Mouse (Mus musculus): ENCODE results near the gene Ankfn1.

Gene Ankfn1

DNA sequence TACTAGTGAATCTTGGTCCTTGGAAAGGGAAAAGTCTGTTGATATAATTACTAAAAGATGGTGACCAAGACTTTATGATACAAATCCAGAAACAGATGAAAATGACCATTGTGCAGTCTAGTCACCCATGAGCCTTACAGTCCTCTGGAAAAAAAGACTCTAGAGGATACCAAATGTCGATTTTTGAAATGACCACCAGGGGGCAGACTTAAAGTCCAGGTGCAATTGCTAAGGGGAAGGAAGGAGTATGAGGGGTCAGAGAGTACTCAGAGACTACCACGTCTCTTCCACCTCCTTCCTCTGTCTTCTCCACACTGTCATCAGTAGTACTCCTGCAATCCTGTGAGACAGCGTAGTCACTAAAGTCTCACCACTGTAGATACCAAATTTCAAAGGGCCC lies 353.1 kb downstream of the Ankfn1 start:
- ChIA-PET CTCF (interaction anchor here in 2 of 4 experiments (1.3 to 1.7 kb wide), 2 partner anchors 296 kb away, joined by 3 to 6 read pairs; no protein-coding TSS in a partner anchor), POLR2A (no interaction called here)

DNA sequence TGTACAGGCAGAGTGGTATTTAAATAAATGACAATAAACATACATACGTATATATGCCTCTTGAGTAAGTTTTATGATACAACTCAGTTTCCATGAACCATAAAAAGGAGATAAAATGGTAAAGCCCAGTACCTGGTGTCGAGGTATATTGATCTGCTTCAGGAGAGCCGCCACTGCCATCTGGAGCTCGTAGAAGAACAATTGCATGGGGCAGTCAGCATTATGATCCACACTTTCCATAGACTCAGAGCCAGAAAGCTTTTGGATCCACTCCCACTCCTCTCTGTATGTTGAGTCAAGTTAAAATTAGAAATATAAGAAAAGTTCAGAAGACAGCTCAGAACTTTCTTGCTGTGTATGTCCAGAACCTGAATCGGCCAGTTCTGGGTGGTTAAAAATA lies 354.8 kb downstream of the Ankfn1 start:
- POLR2A ChIA-PET = no interaction called here
- CTCF ChIA-PET = interaction anchor here in 1 of 4 experiments (0.6 kb wide), 1 partner anchor 1364 kb away, joined by 3 read pairs; no protein-coding TSS in a partner anchor

DNA sequence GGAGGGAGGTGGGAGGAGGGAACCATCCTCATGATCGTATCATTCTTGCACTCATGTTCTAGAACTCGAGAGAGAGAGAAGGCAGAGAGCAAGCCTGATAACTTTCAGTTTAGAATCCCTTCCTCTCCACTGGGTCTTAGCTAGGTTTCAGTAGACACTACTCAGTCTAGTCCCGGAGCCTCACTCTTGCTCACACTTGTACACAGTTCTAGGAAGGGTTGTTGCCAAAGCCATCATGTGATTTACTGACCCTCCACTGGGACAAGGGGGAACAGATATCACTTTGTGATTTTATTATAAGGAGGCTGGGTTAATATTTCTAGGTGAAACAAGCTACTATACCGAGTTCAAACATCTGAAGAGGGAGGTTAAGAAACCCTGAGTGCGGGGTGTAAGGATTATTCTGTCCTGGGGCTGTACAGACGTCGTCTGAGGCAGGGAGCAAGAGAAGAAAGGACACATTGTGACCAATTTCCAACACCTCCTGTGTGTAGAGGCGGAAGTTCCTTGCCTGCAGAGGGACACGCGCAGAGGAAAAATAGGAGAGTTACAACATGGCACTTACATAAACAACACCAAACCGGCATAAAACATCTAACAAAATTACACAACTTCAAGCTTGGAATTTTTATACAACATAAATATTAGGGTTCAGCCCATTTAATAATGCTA lies 356.6 kb downstream of the Ankfn1 start:
- ChIA-PET CTCF (no interaction called here), POLR2A (no interaction called here)

DNA sequence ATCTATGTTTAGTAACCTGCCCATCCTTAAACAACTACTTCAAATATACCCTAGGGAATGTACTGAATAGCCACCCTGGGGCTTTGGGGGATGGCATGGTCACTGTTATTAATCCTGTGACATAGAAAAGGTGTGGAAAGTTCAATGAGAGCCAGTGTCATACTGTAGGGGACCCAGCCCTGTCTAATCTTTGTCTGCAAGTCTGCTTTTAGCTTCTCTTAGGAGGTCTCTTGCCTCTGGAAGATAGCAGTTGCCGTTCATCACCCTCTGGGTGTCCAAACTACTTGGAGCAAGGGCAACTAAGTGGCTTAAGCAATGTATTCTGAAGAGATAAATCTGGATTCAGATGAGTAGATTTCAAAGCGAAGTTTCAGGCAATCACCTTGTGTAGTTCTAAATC lies 357.6 kb downstream of the Ankfn1 start:
- ChIA-PET CTCF (no interaction called here), POLR2A (no interaction called here)

DNA sequence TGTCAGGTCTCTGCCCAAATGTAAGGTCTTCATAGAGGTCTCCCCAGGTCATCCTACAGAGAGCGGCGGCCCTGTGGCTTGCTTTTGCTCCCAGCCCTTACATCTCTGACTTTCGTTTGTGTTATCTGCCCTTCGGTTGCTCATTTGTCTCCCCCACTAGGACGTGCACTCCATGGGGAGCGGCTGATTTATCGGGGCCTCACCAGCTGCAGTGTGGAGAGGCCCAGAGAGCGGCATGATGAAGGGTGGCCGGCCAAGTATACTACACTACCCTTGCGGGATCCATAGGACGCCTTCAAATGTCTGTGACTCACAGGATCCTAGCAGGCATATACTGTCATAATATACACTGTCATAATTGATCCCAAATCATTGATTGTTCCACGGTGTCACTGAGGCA lies 358.8 kb downstream of the Ankfn1 start:
- CTCF ChIA-PET = interaction anchor here in 1 of 4 experiments (0.5 to 0.6 kb wide), 2 partner anchors 115 to 887 kb away, joined by 3 to 4 read pairs; no protein-coding TSS in a partner anchor
- POLR2A ChIA-PET = no interaction called here

DNA sequence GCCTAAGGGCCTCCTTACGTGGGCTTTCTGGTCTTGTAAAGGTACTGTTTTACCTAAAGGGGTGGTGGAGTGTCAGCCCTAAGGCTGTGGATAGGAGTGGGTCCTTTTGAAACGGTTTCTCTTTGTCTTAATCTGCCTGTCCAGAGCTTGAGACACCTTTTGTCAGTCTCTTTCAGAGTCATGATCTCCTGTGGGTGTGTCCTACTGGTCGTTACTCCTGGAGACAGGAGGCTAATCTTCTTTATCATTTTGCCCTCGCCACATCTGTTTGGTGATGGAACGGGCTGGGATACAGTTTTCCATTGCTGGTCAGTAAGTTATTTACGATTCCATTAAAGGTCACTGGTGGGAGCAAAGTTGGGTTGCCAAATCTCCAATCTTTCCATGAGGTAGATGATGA lies 360.7 kb downstream of the Ankfn1 start:
- CTCF ChIA-PET = interaction anchor here in 1 of 4 experiments (0.6 kb wide), 1 partner anchor 348 kb away, joined by 4 read pairs; no protein-coding TSS in a partner anchor
- POLR2A ChIA-PET = interaction anchor here in 1 of 4 experiments (0.5 kb wide), 1 partner anchor 307 kb away, joined by 3 read pairs; no protein-coding TSS in a partner anchor

DNA sequence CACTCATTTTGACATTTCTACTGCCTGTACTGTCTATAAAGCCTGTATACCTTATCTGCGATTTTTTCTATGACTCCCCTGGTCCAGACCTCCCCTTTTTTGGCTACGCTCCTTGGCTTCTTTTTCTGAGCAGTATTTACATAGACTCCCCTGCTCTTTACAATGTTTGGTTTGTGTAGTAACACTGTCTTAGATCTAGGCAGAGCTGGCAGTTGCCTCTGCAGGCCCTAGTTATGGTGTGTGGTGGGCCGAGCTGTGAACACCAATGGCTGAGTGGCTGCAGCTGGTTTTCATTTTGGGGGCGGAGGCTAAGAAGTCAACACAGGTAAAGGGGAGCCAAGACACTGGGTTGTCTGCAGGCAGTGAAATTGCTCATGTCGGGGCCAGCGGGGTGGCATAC lies 368.7 kb downstream of the Ankfn1 start:
- CTCF ChIA-PET = no interaction called here
- POLR2A ChIA-PET = no interaction called here

DNA sequence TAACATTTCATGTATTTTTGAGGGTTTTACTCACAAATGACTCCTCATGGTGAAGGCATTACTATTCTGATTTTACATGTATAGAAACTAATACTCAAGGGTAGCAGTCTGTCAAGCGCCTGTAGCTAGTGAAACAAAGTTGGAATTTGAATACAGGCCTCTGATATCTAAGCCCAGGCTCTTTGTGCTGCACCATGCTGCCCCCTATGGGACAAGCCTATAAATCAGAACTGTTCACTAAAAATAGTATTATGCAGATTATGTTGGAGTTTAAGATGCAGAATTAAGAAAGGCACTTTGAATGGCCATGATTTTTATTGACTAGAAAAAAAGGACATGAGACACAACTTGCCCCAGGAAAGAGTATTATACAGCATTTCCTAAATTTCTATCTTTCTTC lies 373.0 kb downstream of the Ankfn1 start:
- ChIA-PET POLR2A (no interaction called here), CTCF (no interaction called here)

DNA sequence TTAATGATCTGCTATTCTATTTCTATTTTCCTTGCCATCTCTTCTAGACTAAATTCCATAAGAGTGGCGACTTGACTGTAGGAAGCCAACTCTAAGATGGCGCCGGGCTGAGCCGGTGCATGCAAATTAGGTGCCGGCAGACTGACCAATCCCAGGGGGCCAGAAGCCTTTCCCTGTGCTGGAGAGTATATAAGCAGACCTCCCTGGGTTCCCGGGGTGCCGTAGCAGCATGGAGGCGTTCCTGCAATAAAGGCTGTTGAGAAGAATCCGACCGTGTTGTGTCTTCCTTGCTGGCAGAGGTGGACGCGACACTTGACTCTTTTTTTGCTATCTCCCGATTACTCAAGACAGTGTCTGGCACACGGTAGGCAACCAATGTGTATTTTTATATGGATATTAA lies 374.0 kb downstream of the Ankfn1 start:
- ChIA-PET POLR2A (no interaction called here), CTCF (no interaction called here)

DNA sequence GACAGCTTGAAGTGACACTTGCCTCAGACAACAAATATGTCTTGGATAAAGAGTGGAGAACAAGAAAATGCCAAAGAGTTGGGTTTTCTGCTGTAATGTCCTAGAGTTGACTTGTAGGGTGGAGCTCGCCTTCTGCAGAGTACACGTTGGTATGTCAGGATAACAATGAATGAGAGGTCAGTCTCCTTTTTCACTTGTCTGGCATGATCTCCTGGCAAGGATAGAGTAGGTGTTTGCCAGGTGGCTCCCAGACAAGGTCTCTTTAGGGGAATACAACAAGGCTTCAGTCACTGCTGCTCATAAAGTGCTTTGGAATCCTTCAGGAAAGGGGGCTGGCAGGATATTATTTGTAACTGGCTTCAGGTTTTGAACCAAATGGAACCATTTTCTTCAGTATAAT lies 388.6 kb downstream of the Ankfn1 start:
- POLR2A ChIA-PET = no interaction called here
- CTCF ChIA-PET = interaction anchor here in 1 of 4 experiments (0.6 kb wide), 1 partner anchor 231 kb away, joined by 3 read pairs; no protein-coding TSS in a partner anchor

DNA sequence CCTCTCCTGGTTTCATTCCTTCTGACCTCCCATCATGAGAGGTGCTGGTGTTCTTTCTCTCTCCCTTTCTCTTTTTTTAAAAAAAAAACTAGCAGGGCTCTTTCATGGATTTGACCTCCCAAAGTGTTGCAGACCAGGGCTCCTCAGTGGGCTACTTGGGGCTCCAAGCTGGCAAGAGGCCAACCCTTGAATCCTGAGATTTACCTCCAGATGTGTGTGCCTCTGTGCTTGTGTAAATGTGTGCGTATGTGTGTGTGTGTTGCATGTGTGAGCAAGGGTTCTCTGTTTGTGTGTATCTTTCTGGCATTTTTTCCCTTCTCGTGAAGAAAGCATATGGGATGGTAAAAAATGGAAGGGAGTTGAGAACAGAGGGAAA lies 394.8 kb downstream of the Ankfn1 start:
- ChIA-PET POLR2A (interaction anchor here in 1 of 4 experiments (0.7 kb wide), 1 partner anchor 289 kb away, joined by 6 read pairs; no protein-coding TSS in a partner anchor), CTCF (interaction anchor here in 1 of 4 experiments (0.6 kb wide), 1 partner anchor 284 kb away, joined by 5 read pairs; no protein-coding TSS in a partner anchor)

DNA sequence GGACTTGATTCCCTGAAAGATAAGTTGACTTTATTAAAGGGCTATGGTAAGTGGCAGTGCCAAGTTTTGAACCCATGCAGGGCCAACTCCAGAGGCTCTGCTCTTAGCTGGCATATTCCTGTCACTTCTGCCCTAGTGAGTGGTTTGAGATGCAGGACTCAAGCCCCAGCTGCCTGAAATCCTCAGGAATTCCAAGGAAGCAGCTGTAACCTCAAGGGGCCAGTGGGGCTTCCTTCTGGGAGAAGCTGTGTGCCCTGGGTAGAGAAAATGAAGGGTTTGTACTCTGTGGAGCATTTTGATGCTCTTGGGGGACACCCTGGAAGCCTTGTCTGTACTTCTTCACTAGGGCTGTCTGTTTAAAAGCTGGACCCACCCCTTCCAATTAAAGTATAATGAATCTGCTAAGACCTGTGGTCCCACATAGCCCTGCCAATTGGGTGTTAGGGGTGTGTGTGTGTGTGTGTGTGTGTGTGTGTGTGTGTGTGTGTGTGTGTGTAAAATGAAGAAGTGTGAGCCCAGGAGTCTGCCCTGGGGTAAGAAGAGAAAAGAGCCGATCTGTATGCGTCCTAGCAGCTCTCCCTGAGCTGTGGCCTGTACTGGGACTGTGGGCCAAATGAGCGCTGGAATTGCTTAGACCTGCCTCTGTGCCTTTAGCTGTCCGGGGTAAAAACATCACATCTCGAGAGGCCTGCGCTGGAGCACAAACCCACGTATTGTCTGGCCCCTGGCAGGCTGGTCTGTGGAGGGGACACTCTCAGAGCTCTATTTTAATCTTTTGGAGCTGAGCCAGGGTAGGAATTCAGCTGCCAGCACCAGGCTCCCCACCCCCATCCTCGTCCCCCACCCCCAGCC lies 395.4 kb downstream of the Ankfn1 start:
- POLR2A ChIA-PET = interaction anchor here in 2 of 4 experiments (0.7 kb wide), 2 partner anchors 16 to 290 kb away, joined by 3 to 6 read pairs; no protein-coding TSS in a partner anchor
- CTCF ChIA-PET = interaction anchor here in 1 of 4 experiments (0.6 kb wide), 1 partner anchor 284 kb away, joined by 5 read pairs; no protein-coding TSS in a partner anchor

DNA sequence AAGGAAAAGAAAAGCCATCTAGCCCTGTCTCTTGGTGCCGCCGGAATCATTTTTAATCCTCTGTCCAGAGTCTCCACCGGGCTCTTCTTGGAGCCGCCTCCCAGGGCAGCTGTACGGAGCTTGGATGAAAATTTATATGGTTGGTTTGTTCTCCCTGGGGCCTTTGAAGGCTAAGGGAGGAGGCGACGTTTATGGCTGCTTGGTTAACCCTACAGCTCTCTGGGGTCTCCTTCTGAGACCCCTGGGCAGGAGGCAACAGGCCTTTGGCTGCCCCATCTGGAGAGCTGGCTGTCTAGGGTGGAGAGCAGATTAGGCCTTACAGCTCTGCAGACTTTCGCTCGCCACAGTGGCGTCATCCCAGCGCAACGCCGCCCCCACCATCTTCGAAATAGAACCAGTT lies 406.5 kb downstream of the Ankfn1 start:
- CTCF ChIA-PET = no interaction called here
- POLR2A ChIA-PET = interaction anchor here in 1 of 4 experiments (0.6 kb wide), 1 partner anchor 171 kb away, joined by 3 read pairs; no protein-coding TSS in a partner anchor

DNA sequence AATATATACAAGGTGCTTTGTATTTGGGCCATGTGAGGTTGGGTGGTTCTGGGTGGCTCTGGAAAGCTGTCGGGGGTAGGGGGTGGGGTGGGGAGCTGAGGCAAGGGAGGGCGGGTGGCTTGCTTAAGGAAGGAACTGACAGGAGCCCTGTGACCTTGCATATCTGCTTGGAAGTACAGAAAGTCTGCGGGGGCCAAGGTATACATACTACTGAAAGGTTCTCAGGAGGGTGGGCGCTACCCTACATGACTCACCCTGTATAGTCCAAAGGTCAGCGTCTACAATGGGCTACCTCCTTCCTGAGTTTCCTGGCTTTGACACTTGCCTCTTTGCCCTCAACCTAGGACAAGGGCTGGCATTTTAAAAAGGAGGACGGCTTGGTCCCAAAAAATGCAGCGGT lies 407.1 kb downstream of the Ankfn1 start:
- CTCF ChIA-PET = interaction anchor here in 1 of 4 experiments (0.6 kb wide), 1 partner anchor 153 kb away, joined by 4 read pairs; no protein-coding TSS in a partner anchor

DNA sequence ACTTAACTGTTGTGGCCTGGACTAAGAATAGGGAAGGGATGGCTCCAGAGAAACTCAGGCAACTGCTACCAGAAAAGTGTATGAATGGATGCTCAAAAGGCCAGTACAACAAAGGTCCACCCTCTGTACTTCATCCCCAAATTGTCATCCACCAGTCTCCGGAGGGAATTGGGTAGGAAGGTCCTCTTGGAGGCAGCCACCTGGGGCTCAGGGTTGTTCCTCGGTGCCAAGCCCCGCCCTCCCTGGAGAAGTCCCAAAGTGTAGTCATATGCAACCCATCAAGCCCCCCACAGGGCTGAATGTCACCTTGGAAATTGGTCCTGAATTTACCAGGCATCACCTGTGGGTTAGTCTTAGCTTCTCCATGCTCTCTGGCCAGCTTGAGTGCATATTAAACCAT lies 413.5 kb downstream of the Ankfn1 start:
- ChIA-PET CTCF (no interaction called here), POLR2A (no interaction called here)

More for the DNA sequence above, 407.1 kb downstream of the Ankfn1 start:
- POLR2A ChIA-PET = no interaction called here

DNA sequence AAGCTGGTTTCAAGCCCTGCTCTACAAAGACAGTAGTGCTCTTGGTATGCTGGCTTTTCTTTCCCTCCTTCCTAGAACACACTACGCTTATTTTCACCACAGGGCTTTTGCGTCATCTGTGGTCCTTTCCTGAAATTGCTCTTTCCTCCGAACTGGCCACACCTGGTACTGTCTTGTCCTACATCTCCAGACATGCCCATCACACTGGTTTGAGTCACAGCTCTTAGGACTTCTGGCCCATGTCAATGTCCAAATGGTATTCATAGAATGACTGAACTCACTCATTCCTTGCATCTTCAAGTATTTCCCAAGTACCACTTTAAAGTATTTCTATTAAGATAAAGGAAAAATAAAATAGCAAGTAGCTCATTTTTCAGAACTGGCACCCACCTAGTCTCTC lies 416.6 kb downstream of the Ankfn1 start:
- ChIA-PET POLR2A (interaction anchor here in 1 of 4 experiments (1.5 kb wide), 1 partner anchor 12 kb away, joined by 4 read pairs; no protein-coding TSS in a partner anchor), CTCF (no interaction called here)

DNA sequence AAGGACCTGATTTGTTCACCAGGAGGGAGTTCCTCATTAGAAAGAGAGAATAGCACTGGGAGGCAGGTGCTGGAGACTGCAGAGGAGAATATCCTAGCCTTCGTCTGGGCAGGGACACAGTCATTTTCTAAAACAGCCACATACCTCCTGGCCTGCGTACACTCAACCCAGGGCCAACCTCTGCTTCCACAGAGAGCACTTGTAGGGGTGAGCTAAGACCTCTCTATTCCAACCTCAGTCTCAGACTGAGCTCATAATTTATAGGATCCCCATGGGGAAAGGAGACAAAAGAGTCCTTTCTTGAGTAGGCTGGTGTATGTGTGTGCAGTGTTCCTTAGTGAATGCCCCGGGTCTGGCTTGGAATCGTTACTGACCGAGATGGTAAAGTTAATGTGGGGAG lies 418.9 kb downstream of the Ankfn1 start:
- ChIA-PET POLR2A (interaction anchor here in 2 of 4 experiments (0.5 kb wide), 2 partner anchors 35 to 375 kb away, joined by 3 to 4 read pairs; no protein-coding TSS in a partner anchor), CTCF (interaction anchor here in 1 of 4 experiments (0.6 kb wide), 2 partner anchors 55 to 201 kb away, joined by 4 to 9 read pairs; no protein-coding TSS in a partner anchor)

DNA sequence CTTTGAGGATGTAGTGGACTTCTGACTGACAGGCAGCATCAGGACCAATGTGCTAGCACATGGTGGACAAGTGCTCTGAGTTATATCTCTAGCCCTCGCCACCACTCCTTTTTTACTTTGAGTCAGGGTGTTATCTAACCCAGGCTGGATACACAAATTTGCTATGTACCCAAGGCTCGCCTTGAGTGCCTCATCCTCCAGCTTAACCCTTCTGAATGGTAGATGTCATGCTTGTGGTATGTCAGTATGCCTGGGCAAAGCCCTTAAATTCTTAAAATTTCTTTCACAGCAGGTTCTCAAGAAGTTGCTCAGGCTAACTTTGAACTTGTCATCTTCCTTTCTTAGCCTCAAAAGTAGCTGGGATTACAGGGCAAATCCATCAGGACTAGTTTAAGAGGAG lies 421.0 kb downstream of the Ankfn1 start:
- CTCF ChIA-PET = no interaction called here
- POLR2A ChIA-PET = interaction anchor here in 1 of 4 experiments (0.6 kb wide), 1 partner anchor 232 kb away, joined by 4 read pairs; no protein-coding TSS in a partner anchor

DNA sequence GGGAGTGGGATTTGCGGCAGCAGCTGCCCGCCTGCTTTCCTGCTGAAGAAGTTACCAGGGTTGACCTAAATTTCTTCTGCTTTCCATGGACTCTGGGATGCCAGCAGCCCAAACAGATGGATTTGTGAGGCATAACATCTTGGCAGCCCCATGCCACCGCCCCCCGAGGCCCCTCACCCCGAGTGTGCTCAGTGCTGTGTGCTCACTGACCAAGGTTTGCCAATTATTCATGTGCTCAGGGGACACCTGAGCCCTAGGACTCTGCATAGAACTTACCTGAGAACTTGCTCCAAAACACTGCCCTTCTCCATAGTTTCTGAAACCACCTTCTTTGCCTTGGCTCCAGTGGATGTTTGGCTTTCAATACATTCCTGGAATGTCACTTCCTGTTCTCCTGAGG lies 421.4 kb downstream of the Ankfn1 start:
- POLR2A ChIA-PET = no interaction called here
- CTCF ChIA-PET = interaction anchor here in 1 of 4 experiments (1.3 kb wide), 1 partner anchor 218 kb away, joined by 3 read pairs; no protein-coding TSS in a partner anchor

DNA sequence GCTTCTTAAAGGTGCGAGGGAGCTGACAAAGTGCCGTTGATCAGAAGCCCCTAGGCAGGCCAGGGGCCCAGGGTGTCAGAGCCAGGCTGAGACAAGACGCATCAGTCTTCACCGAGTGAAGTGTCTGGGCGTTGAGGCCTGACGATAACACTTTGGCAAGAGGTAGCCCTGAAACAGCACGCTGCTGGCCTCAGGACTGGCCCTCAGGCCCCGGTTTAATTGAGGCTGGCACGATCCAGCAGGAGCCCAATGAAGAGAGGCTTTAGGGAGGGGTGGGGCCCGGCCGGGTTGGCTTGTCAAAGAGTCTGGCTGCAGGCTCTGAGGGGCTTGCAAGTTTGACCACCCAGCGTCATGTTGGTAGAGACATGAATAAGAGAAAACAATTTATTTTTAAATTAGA lies 437.2 kb downstream of the Ankfn1 start:
- CTCF ChIA-PET = interaction anchor here in 1 of 4 experiments (0.5 kb wide), 1 partner anchor 37 kb away, joined by 4 read pairs; no protein-coding TSS in a partner anchor

More for the DNA sequence above, 437.2 kb downstream of the Ankfn1 start:
- POLR2A ChIA-PET = no interaction called here
